Mouse (Mus musculus) forebrain, embryonic 12.5 days (tissue): ENCODE data around the gene Slc4a2. TPM values are rescaled to one million over a fixed set of nuclear protein-coding genes. Genes with fewer than 3 reads are reported as not detected.

Experiments
- ATAC-seq: fragments of 200-750 bp; cut with Nextera tagmentation; 2 replicates; pipeline ENCODE4 v1.8.0; 2017; ENCODE audit warnings: moderate TSS enrichment; ENCODE audit not compliant: low FRiP score
- H3K27ac ChIP-seq: fragments of 300-500 bp; sonication (generic); 2 replicates; pipeline ENCODE4 v1.5.1; 2016; ENCODE audit warnings: mild to moderate bottlenecking
- H3K27me3 ChIP-seq: fragments of 300-500 bp; sonication (generic); 2 replicates; pipeline ENCODE4 v1.6.1; 2016; ENCODE audit warnings: mild to moderate bottlenecking
- H3K36me3 ChIP-seq: fragments of 300-500 bp; sonication (generic); replicated peaks from 2 replicates; pipeline ENCODE4 v1.6.1; 2016; ENCODE audit warnings: mild to moderate bottlenecking
- H3K4me1 ChIP-seq: fragments of 300-500 bp; sonication (generic); 2 replicates; pipeline ENCODE4 v1.6.1; 2016
- H3K4me2 ChIP-seq: fragments of 300-500 bp; sonication (generic); 2 replicates; pipeline ENCODE4 v1.6.1; 2016; ENCODE audit warnings: mild to moderate bottlenecking, moderate library complexity
- H3K4me3 ChIP-seq: fragments of 300-500 bp; sonication (generic); replicated peaks from 2 replicates; pipeline ENCODE4 v1.5.1; 2016; ENCODE audit warnings: mild to moderate bottlenecking
- H3K9ac ChIP-seq: fragments of 300-500 bp; sonication (generic); 2 replicates; pipeline ENCODE4 v1.6.1; 2016; ENCODE audit warnings: mild to moderate bottlenecking
- H3K9me3 ChIP-seq: fragments of 300-500 bp; sonication (generic); 2 replicates; pipeline ENCODE4 v1.6.1; 2016
- WGBS: fragments of 180-500 bp; shearing (Covaris S2); methylation state at CpG from one replicate; pipeline ENCODE4 v1.1.7; 2016; 5-methylcytosine and 5-hydroxymethylcytosine counted together
- polyA plus RNA-seq: library from polyadenylated mRNA; unstranded; fragments of >200 nt; fragmentation: Nextera tagmentation; extraction: Ambion mirVana; gene quantifications from 2 replicates; pipeline ENCODE4 v1.2.1, GENCODE M21; 2016

Slc4a2 gene
- polyA plus RNA-seq, 1 experiment from 2014 or later: 28.9 TPM

GRCm38 (mm10) chr5:24400362-24400761, 23.3 kb upstream of the Slc4a2 start:
- ATAC-seq: no peak
- 92% methylated on average over 11 of the region's 11 CpGs for WGBS
- peaks cover 40% of the 10 kb centered on the region for H3K36me3 ChIP-seq
- no peaks in the 10 kb centered on the region for H3K27me3 ChIP-seq
- no peak overlapping the region for H3K9ac ChIP-seq
- no peaks in the 10 kb centered on the region for H3K9me3 ChIP-seq
- no peak overlapping the region for H3K4me2 ChIP-seq
- H3K4me1 ChIP-seq: no peaks in the 10 kb centered on the region
- H3K27ac ChIP-seq: no peak overlapping the region
- no peak overlapping the region for H3K4me3 ChIP-seq

GRCm38 (mm10) chr5:24400911-24401605, 22.6 kb upstream of the Slc4a2 start:
- Histone ChIP-seq H3K36me3 (peaks cover 42% of the 10 kb centered on the region), H3K27ac (no peak overlapping the region)

GRCm38 (mm10) chr5:24401969-24402368, 21.7 kb upstream of the Slc4a2 start:
- ATAC-seq: no peak
- peaks cover 51% of the 10 kb centered on the region for H3K36me3 ChIP-seq
- no peak overlapping the region for H3K9ac ChIP-seq
- no peak overlapping the region for H3K4me3 ChIP-seq
- 86% methylated on average over 9 of the region's 9 CpGs for WGBS
- H3K4me2 ChIP-seq: no peak overlapping the region
- H3K27me3 ChIP-seq: no peaks in the 10 kb centered on the region
- no peaks in the 10 kb centered on the region for H3K4me1 ChIP-seq
- no peaks in the 10 kb centered on the region for H3K9me3 ChIP-seq
- H3K27ac ChIP-seq: no peak overlapping the region

More at GRCm38 (mm10) chr5:24400911-24401605, 22.6 kb upstream of the Slc4a2 start:
- ATAC-seq: no peak
- Histone ChIP-seq H3K4me1 (no peaks in the 10 kb centered on the region), H3K4me2 (no peak overlapping the region), H3K9me3 (no peaks in the 10 kb centered on the region), H3K9ac (no peak overlapping the region), H3K4me3 (no peak overlapping the region), H3K27me3 (no peaks in the 10 kb centered on the region)
- 94% methylated on average over 5 of the region's 5 CpGs for WGBS

GRCm38 (mm10) chr5:24404594-24405360, 18.9 kb upstream of the Slc4a2 start:
- H3K27ac ChIP-seq: no peak overlapping the region
- no peak overlapping the region for H3K9ac ChIP-seq
- H3K27me3 ChIP-seq: no peaks in the 10 kb centered on the region
- no peak for ATAC-seq
- WGBS: 89% methylated on average over 6 of the region's 6 CpGs
- H3K4me2 ChIP-seq: no peak overlapping the region
- no peak overlapping the region for H3K4me3 ChIP-seq
- peaks cover 70% of the 10 kb centered on the region for H3K36me3 ChIP-seq
- no peaks in the 10 kb centered on the region for H3K4me1 ChIP-seq
- no peaks in the 10 kb centered on the region for H3K9me3 ChIP-seq

GRCm38 (mm10) chr5:24405389-24405876, 18.2 kb upstream of the Slc4a2 start:
- 71% methylated on average over 3 of the region's 3 CpGs for WGBS
- H3K4me1 ChIP-seq: no peaks in the 10 kb centered on the region
- H3K4me2 ChIP-seq: no peak overlapping the region
- H3K27me3 ChIP-seq: no peaks in the 10 kb centered on the region
- ATAC-seq: no peak
- no peak overlapping the region for H3K9ac ChIP-seq
- no peak overlapping the region for H3K27ac ChIP-seq
- no peak overlapping the region for H3K4me3 ChIP-seq
- H3K36me3 ChIP-seq: peaks cover 65% of the 10 kb centered on the region
- H3K9me3 ChIP-seq: no peaks in the 10 kb centered on the region

GRCm38 (mm10) chr5:24408651-24409050, 15.0 kb upstream of the Slc4a2 start:
- H3K4me2 ChIP-seq: no peak overlapping the region
- peaks cover 5% of the 10 kb centered on the region; the same call in 1 of the 2 replicates for H3K27me3 ChIP-seq
- 96% methylated on average over 13 of the region's 13 CpGs for WGBS
- ATAC-seq: no peak
- peaks cover 6% of the 10 kb centered on the region; the same call in 1 of the 2 replicates for H3K4me1 ChIP-seq
- peaks cover 37% of the 10 kb centered on the region for H3K36me3 ChIP-seq
- H3K9ac ChIP-seq: no peak overlapping the region
- no peak overlapping the region for H3K4me3 ChIP-seq
- H3K27ac ChIP-seq: no peak overlapping the region
- H3K9me3 ChIP-seq: no peaks in the 10 kb centered on the region

DNA sequence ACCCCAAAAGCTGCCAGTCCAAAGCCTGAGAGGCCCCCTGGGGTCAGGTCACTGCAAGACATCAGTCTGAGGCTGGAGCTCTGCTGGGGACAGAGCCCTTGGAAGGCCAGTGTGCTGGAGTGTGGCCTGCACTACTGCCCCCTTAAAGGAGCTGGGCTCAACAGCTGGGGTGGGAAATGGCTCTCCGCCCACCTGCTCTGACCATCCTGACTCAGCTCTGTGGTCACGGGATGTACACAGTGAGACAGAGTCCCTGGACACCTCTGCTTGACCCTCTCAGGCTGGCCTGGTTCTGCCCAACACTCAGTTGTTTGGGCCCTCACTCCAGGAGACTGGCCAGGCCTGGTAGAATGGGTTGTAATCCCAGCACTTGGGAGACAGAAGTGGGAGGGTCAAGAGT, 14.2 kb upstream of the Slc4a2 start:
- Histone ChIP-seq H3K9ac (no peak overlapping the region), H3K4me1 (peaks cover 7% of the 10 kb centered on the region; the same call in 1 of the 2 replicates), H3K36me3 (peaks cover 35% of the 10 kb centered on the region), H3K4me2 (no peak overlapping the region), H3K27ac (no peak overlapping the region), H3K4me3 (no peak overlapping the region), H3K27me3 (peaks cover 13% of the 10 kb centered on the region; the same call in 1 of the 2 replicates), H3K9me3 (no peaks in the 10 kb centered on the region)
- ATAC-seq: no peak
- WGBS: 83% methylated on average over 2 of the region's 2 CpGs

DNA sequence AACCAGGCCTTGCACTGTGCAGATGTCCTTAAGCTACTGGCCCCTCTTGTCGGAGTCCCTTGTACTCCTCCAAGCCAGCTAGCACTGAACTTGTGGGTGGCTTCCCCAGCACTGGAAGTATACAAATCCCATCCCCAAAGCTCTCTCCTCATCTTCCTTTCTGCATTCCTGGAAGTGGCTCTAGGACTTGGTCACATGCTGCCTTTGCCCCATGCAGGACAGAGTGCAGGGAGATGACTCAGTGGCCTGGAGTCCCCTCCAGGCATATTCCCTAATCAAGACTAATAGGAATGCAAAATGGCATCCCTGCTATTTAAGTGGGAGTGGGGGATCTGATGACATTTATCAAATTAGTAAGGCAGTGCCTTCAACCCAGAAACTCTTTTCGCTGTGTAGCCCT, 11.6 kb upstream of the Slc4a2 start:
- no peak for ATAC-seq
- no peak overlapping the region for H3K4me2 ChIP-seq
- H3K27ac ChIP-seq: no peak overlapping the region
- peaks cover 19% of the 10 kb centered on the region for H3K36me3 ChIP-seq
- no peaks in the 10 kb centered on the region for H3K9me3 ChIP-seq
- H3K9ac ChIP-seq: no peak overlapping the region
- no peak overlapping the region for H3K4me3 ChIP-seq
- peaks cover 26% of the 10 kb centered on the region; the same call in 1 of the 2 replicates for H3K27me3 ChIP-seq
- WGBS: 93% methylated on average over 2 of the region's 2 CpGs
- H3K4me1 ChIP-seq: peaks cover 16% of the 10 kb centered on the region

- Histone ChIP-seq H3K4me1 (peaks cover 16% of the 10 kb centered on the region), H3K27ac (no peak within 1 kb of the TSS), H3K36me3 (peaks cover 14% of the 10 kb centered on the region), H3K9me3 (no peaks in the 10 kb centered on the region), H3K4me2 (no peak within 1 kb of the TSS), H3K4me3 (no peak within 1 kb of the TSS), H3K27me3 (peaks cover 28% of the 10 kb centered on the region; the same call in 1 of the 2 replicates), H3K9ac (no peak within 1 kb of the TSS)
- 52% methylated on average over 11 of the region's 11 CpGs for WGBS
- ATAC-seq: no peak
Observed at GRCm38 (mm10) chr5:24413042-24413693, 10.5 kb upstream of the Slc4a2 start, which contains the start of gene Asic3. Gene Asic3 (plus strand): TSS chr5:24413392.

DNA sequence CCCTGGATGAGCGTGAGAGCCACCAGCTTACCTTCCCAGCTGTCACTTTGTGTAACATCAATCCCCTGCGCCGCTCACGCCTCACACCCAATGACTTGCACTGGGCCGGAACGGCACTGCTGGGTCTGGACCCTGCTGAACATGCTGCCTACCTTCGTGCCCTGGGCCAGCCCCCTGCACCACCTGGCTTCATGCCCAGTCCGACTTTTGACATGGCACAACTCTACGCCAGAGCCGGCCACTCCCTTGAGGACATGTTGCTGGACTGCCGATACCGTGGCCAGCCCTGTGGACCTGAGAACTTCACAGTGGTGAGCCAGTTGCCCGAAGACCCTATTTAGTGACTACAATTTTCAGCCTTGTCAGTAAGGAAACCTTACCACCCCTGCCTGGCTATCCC, 9.7 kb upstream of the Slc4a2 start:
- H3K27ac ChIP-seq: no peak overlapping the region
- no peak overlapping the region for H3K9ac ChIP-seq
- peaks cover 16% of the 10 kb centered on the region for H3K36me3 ChIP-seq
- peaks cover 16% of the 10 kb centered on the region for H3K4me1 ChIP-seq
- ATAC-seq: no peak
- H3K4me2 ChIP-seq: no peak overlapping the region
- no peaks in the 10 kb centered on the region for H3K9me3 ChIP-seq
- 87% methylated on average over 13 of the region's 13 CpGs for WGBS
- H3K4me3 ChIP-seq: no peak overlapping the region
- peaks cover 28% of the 10 kb centered on the region; the same call in 1 of the 2 replicates for H3K27me3 ChIP-seq

- 3% methylated on average over 21 of the region's 21 CpGs for WGBS
- 0 out of 2 replicates have a peak overlapping the region, but pooled peaks have one; percentile 17 for H3K9ac ChIP-seq
Observed at GRCm38 (mm10) chr5:24416222-24416736, 7.4 kb upstream of the Slc4a2 start.

GRCm38 (mm10) chr5:24417587-24417986, 6.0 kb upstream of the Slc4a2 start:
- peaks cover 37% of the 10 kb centered on the region for H3K36me3 ChIP-seq
- no peak overlapping the region for H3K4me3 ChIP-seq
- 92% methylated on average over 10 of the region's 10 CpGs for WGBS
- H3K9ac ChIP-seq: no peak overlapping the region
- no peaks in the 10 kb centered on the region for H3K9me3 ChIP-seq
- ATAC-seq: no peak
- H3K27me3 ChIP-seq: peaks cover 28% of the 10 kb centered on the region; the same call in 1 of the 2 replicates
- no peak overlapping the region for H3K4me2 ChIP-seq
- H3K4me1 ChIP-seq: peaks cover 27% of the 10 kb centered on the region
- H3K27ac ChIP-seq: no peak overlapping the region

More at GRCm38 (mm10) chr5:24416222-24416736, 7.4 kb upstream of the Slc4a2 start:
- Histone ChIP-seq H3K4me2 (peak overlapping the region; percentile 13; the same call in 1 of the 2 replicates), H3K4me3 (no peak overlapping the region), H3K4me1 (peaks cover 16% of the 10 kb centered on the region), H3K27me3 (peaks cover 28% of the 10 kb centered on the region; the same call in 1 of the 2 replicates), H3K9me3 (no peaks in the 10 kb centered on the region), H3K36me3 (peaks cover 31% of the 10 kb centered on the region), H3K27ac (no peak overlapping the region)
- peak; percentile 73 for ATAC-seq
